Mouse (Mus musculus) megakaryocyte, adult 5-6 weeks (primary cell): ENCODE measurements at regions not wholly inside any gene's neighbourhood (a gene's known extent, or its start where the extent isn't known, plus 50 kb on each side); places are given as distances from the start of the nearest gene placed in this dataset.
"Not testable (repeated sequence)": the region's sequence is repeated elsewhere in the genome, so short reads cannot be mapped to it uniquely, and the experiment has no call there.

Experiments used
- ATAC-seq: 2 replicates; pipeline ENCODE4 v1.8.0; 2016; ENCODE audit warnings: mild to moderate bottlenecking, inconsistent platforms; ENCODE audit not compliant: poor library complexity, severe bottlenecking

GRCm38 (mm10) chr11:93655602-93656239, 229.8 kb downstream of the Utp18 start:
- no peak for ATAC-seq

GRCm38 (mm10) chr11:93653401-93653800, 232.2 kb downstream of the Utp18 start:
- no peak for ATAC-seq

- ATAC-seq = not testable (repeated sequence)
These were observed 233.6 kb downstream of the Utp18 start for GRCm38 (mm10) chr11:93651966-93652365.
